Mouse (Mus musculus) forebrain, embryonic 11.5 days (tissue): ENCODE measurements around the gene Ms4a4b. TPM values are rescaled to one million over a fixed set of nuclear protein-coding genes. Genes with fewer than 3 reads are reported as not detected.

Source experiments
- ATAC-seq: fragments of 200-750 bp; cut with Nextera tagmentation; replicated peaks from 2 replicates; pipeline ENCODE4 v1.8.0; 2017; ENCODE audit warnings: moderate TSS enrichment; ENCODE audit not compliant: low FRiP score
- DNase-seq: peaks from one replicate; pipeline ENCODE4 v3.0.0-alpha.2; 2017; ENCODE audit warnings: low spot score
- H3K27ac ChIP-seq: fragments of 300-500 bp; sonication (generic); 2 replicates; pipeline ENCODE4 v1.5.1; 2014; ENCODE audit warnings: low read depth, low read length
- H3K27me3 ChIP-seq: fragments of 300-500 bp; sonication (generic); 2 replicates; pipeline ENCODE4 v1.6.1; 2014; ENCODE audit warnings: mild to moderate bottlenecking, low read length, mixed read lengths; ENCODE audit not compliant: control insufficient read depth, insufficient read depth
- H3K36me3 ChIP-seq: fragments of 300-500 bp; sonication (generic); 2 replicates; pipeline ENCODE4 v1.6.1; 2014; ENCODE audit warnings: mild to moderate bottlenecking, low read length, moderate library complexity, mixed read lengths; ENCODE audit not compliant: control insufficient read depth, insufficient read depth
- H3K4me1 ChIP-seq: fragments of 300-500 bp; sonication (generic); replicated peaks from 2 replicates; pipeline ENCODE4 v1.6.1; 2014; ENCODE audit warnings: low read length, mixed read lengths; ENCODE audit not compliant: control insufficient read depth, insufficient read depth
- H3K4me2 ChIP-seq: fragments of 300-500 bp; sonication (generic); 2 replicates; pipeline ENCODE4 v1.6.1; 2014; ENCODE audit warnings: low read depth, mild to moderate bottlenecking, low read length, moderate library complexity, mixed read lengths; ENCODE audit not compliant: severe bottlenecking
- H3K4me3 ChIP-seq: fragments of 300-500 bp; sonication (generic); 2 replicates; pipeline ENCODE4 v1.5.1; 2014; ENCODE audit warnings: low read depth, low read length
- H3K9ac ChIP-seq: fragments of 300-500 bp; sonication (generic); 2 replicates; pipeline ENCODE4 v1.6.1; 2014; ENCODE audit warnings: low read length
- H3K9me3 ChIP-seq: fragments of 300-500 bp; sonication (generic); 2 replicates; pipeline ENCODE4 v1.6.1; 2016; ENCODE audit warnings: low read length, mixed read lengths; ENCODE audit not compliant: control insufficient read depth
- whole genome bisulfite sequencing: fragments of 180-500 bp; shearing (Covaris S2); extraction: QIAGEN DNeasy Blood & Tissue Kit; methylation state at CpG from one replicate; pipeline ENCODE4 v1.1.7; 2014; 5-methylcytosine and 5-hydroxymethylcytosine counted together
- polyA plus RNA-seq: library from polyadenylated mRNA; unstranded; fragments of >200 nt; fragmentation: Nextera tagmentation; extraction: Ambion mirVana; gene quantifications from 2 replicates; pipeline ENCODE4 v1.2.1, GENCODE M21; 2014

Gene Ms4a4b
- polyA plus RNA-seq, 1 experiment from 2014 or later = not detected

GRCm38 (mm10) chr19:11479714-11480113 is 36.4 kb downstream of the Ms4a4b start:
- 93% methylated on average over 2 of the region's 2 CpGs for WGBS
- no peaks in the 10 kb centered on the region for H3K36me3 ChIP-seq
- no peaks in the 10 kb centered on the region for H3K27me3 ChIP-seq
- H3K9ac ChIP-seq = no peak overlapping the region
- DNase-seq (no peak), ATAC-seq (no peak)
- H3K4me3 ChIP-seq = no peak overlapping the region
- H3K4me1 ChIP-seq = no peaks in the 10 kb centered on the region
- H3K27ac ChIP-seq = no peak overlapping the region
- H3K4me2 ChIP-seq = no peak overlapping the region
- H3K9me3 ChIP-seq = no peaks in the 10 kb centered on the region

- no peak for DNase-seq
- H3K27ac ChIP-seq = no peak overlapping the region
- H3K4me1 ChIP-seq = no peaks in the 10 kb centered on the region
- WGBS = 85% methylated on average over 2 of the region's 2 CpGs
- H3K9ac ChIP-seq = no peak overlapping the region
- no peak overlapping the region for H3K4me2 ChIP-seq
- no peaks in the 10 kb centered on the region for H3K9me3 ChIP-seq
- ATAC-seq = no peak
- no peak overlapping the region for H3K4me3 ChIP-seq
- H3K36me3 ChIP-seq = no peaks in the 10 kb centered on the region
- H3K27me3 ChIP-seq = no peaks in the 10 kb centered on the region
Observed at GRCm38 (mm10) chr19:11482684-11483083, 39.3 kb downstream of the Ms4a4b start.

GRCm38 (mm10) chr19:11483941-11484340 is 40.6 kb downstream of the Ms4a4b start:
- Histone ChIP-seq H3K4me3 (no peak overlapping the region), H3K36me3 (no peaks in the 10 kb centered on the region), H3K4me2 (no peak overlapping the region), H3K9me3 (no peaks in the 10 kb centered on the region), H3K27ac (no peak overlapping the region), H3K27me3 (no peaks in the 10 kb centered on the region), H3K9ac (no peak overlapping the region), H3K4me1 (no peaks in the 10 kb centered on the region)
- WGBS = 81% methylated on average over 4 of the region's 4 CpGs
- ATAC-seq (no peak), DNase-seq (no peak)

- WGBS = 89% methylated on average over 3 of the region's 3 CpGs
Observed at GRCm38 (mm10) chr19:11484388-11484787, 41.0 kb downstream of the Ms4a4b start.

GRCm38 (mm10) chr19:11485266-11485665 is 41.9 kb downstream of the Ms4a4b start:
- WGBS = 89% methylated on average over 3 of the region's 3 CpGs
- H3K4me3 ChIP-seq = no peak overlapping the region

More at GRCm38 (mm10) chr19:11484388-11484787, 41.0 kb downstream of the Ms4a4b start:
- H3K9me3 ChIP-seq = no peaks in the 10 kb centered on the region
- H3K27me3 ChIP-seq = no peaks in the 10 kb centered on the region
- no peak overlapping the region for H3K27ac ChIP-seq
- no peaks in the 10 kb centered on the region for H3K36me3 ChIP-seq
- DNase-seq (no peak), ATAC-seq (no peak)
- H3K9ac ChIP-seq = no peak overlapping the region
- H3K4me1 ChIP-seq = no peaks in the 10 kb centered on the region
- no peak overlapping the region for H3K4me2 ChIP-seq
- H3K4me3 ChIP-seq = no peak overlapping the region

GRCm38 (mm10) chr19:11485746-11486145 is 42.4 kb downstream of the Ms4a4b start, which contains the start of gene Gm8369:
TSS of gene Gm8369 (plus strand) at chr19:11485938.
- Histone ChIP-seq H3K27me3 (no peaks in the 10 kb centered on the region), H3K4me1 (no peaks in the 10 kb centered on the region), H3K4me3 (no peak within 1 kb of the TSS), H3K4me2 (no peak within 1 kb of the TSS), H3K9ac (no peak within 1 kb of the TSS), H3K27ac (no peak within 1 kb of the TSS), H3K36me3 (no peaks in the 10 kb centered on the region), H3K9me3 (no peaks in the 10 kb centered on the region)
- no peak for ATAC-seq
- 75% methylated on average over 2 of the region's 2 CpGs for WGBS
- no peak for DNase-seq

More at GRCm38 (mm10) chr19:11485266-11485665, 41.9 kb downstream of the Ms4a4b start:
- H3K9ac ChIP-seq = no peak overlapping the region
- no peaks in the 10 kb centered on the region for H3K4me1 ChIP-seq
- H3K27me3 ChIP-seq = no peaks in the 10 kb centered on the region
- no peak for ATAC-seq
- no peak for DNase-seq
- no peak overlapping the region for H3K27ac ChIP-seq
- no peak overlapping the region for H3K4me2 ChIP-seq
- no peaks in the 10 kb centered on the region for H3K36me3 ChIP-seq
- H3K9me3 ChIP-seq = no peaks in the 10 kb centered on the region

GRCm38 (mm10) chr19:11486599-11486998 is 43.2 kb downstream of the Ms4a4b start:
- ATAC-seq = no peak
- WGBS = 90% methylated on average over 1 of the region's 1 CpGs

GRCm38 (mm10) chr19:11491406-11492189 is 48.2 kb downstream of the Ms4a4b start:
- no peak for ATAC-seq
- Histone ChIP-seq H3K36me3 (no peaks in the 10 kb centered on the region), H3K4me1 (no peaks in the 10 kb centered on the region), H3K27ac (no peak overlapping the region), H3K27me3 (no peaks in the 10 kb centered on the region), H3K9ac (no peak overlapping the region), H3K9me3 (no peaks in the 10 kb centered on the region), H3K4me3 (no peak overlapping the region), H3K4me2 (no peak overlapping the region)
- WGBS = 75% methylated on average over 4 of the region's 4 CpGs
- no peak for DNase-seq

More at GRCm38 (mm10) chr19:11486599-11486998, 43.2 kb downstream of the Ms4a4b start:
- no peak overlapping the region for H3K9ac ChIP-seq
- DNase-seq = no peak
- no peaks in the 10 kb centered on the region for H3K9me3 ChIP-seq
- H3K27me3 ChIP-seq = no peaks in the 10 kb centered on the region
- H3K4me1 ChIP-seq = no peaks in the 10 kb centered on the region
- no peak overlapping the region for H3K4me3 ChIP-seq
- H3K4me2 ChIP-seq = no peak overlapping the region
- no peaks in the 10 kb centered on the region for H3K36me3 ChIP-seq
- no peak overlapping the region for H3K27ac ChIP-seq

GRCm38 (mm10) chr19:11492671-11493070 is 49.3 kb downstream of the Ms4a4b start:
- Histone ChIP-seq H3K36me3 (no peaks in the 10 kb centered on the region), H3K4me2 (no peak overlapping the region), H3K9me3 (no peaks in the 10 kb centered on the region), H3K27ac (no peak overlapping the region), H3K4me1 (no peaks in the 10 kb centered on the region), H3K27me3 (no peaks in the 10 kb centered on the region), H3K4me3 (no peak overlapping the region), H3K9ac (no peak overlapping the region)
- DNase-seq (no peak), ATAC-seq (no peak)
- 88% methylated on average over 1 of the region's 1 CpGs for WGBS
